In genomic region chr1:24074396-24074795, GRCm38 (mm10) we compare ENCODE assay signal across 12 mouse cellular contexts. TPM values are rescaled to one million over a fixed set of nuclear protein-coding genes. Genes with fewer than 3 reads are reported as not detected.
DNase-seq lines count a peak whose midpoint lies in the region; ATAC-seq lines count a peak whose summit lies in the region.
"Had no signal": no experiment of that assay in that cellular context is flagged by ENCODE, and none has a peak within 500 bp of the region (broad histone marks: within the 10 kb centered on the region; RNA-seq: fewer than 3 reads in every experiment).

No protein-coding gene starts in this region.

- no peaks in the 10 kb centered on the region for H3K9me3 ChIP-seq in hindbrain, embryonic 16.5 days (ENCODE audit: control insufficient read depth, low read length)
- H3K9me3 ChIP-seq: stomach, embryonic 15.5 days had no signal

- H3K27ac ChIP-seq in hindbrain, embryonic 16.5 days (ENCODE audit: low read depth, low read length), result no peak overlapping the region
- H3K27ac ChIP-seq: stomach, embryonic 15.5 days had no signal

- H3K36me3 ChIP-seq in hindbrain, embryonic 16.5 days (ENCODE audit: control insufficient read depth, insufficient read depth, low read length), result no peaks in the 10 kb centered on the region
- H3K36me3 ChIP-seq: stomach, embryonic 15.5 days had no signal

- H3K4me3 ChIP-seq in hindbrain, embryonic 16.5 days (ENCODE audit: low read length), result no peak overlapping the region
- H3K4me3 ChIP-seq: erythroblast, embryonic 14.5 days; stomach, embryonic 15.5 days had no signal

- no peak overlapping the region for H3K4me2 ChIP-seq in hindbrain, embryonic 16.5 days (ENCODE audit: low read length)
- H3K4me2 ChIP-seq: stomach, embryonic 15.5 days had no signal

- ATAC-seq in hindbrain, embryonic 16.5 days, result peak; percentile 84

- H3K27me3 ChIP-seq in hindbrain, embryonic 16.5 days (replicated peaks; ENCODE audit: control insufficient read depth, insufficient read depth, low read length), result no peaks in the 10 kb centered on the region
- H3K27me3 ChIP-seq: stomach, embryonic 15.5 days had no signal

- no peaks in the 10 kb centered on the region for H3K4me1 ChIP-seq in hindbrain, embryonic 16.5 days (ENCODE audit: control insufficient read depth, insufficient read depth, low read depth, low read length)
- H3K4me1 ChIP-seq: stomach, embryonic 15.5 days had no signal

- 30% methylated on average over 2 of the region's 2 CpGs for WGBS in hindbrain, embryonic 16.5 days

- DNase-seq in layer of hippocampus, adult 9-11 months, result peak; percentile 35
- DNase-seq in layer of hippocampus, postnatal 36 days, result no peak
- peak; percentile 23 for DNase-seq in MN1 (ENCODE audit: low spot score)
- DNase-seq in NIH3T3 (ENCODE audit: low read depth), result peak; percentile 82
- no peak for DNase-seq in spleen, postnatal 36 days (ENCODE audit: low spot score in 2 of 2)
- no peak for DNase-seq in urinary bladder, postnatal 25 days (ENCODE audit: low spot score)
- DNase-seq in cerebellum, adult 9-10 months, result no peak
- DNase-seq: heart, postnatal 10 days; kidney, adult 9 months had no signal

- H3K9ac ChIP-seq in hindbrain, embryonic 16.5 days (ENCODE audit: low read depth, low read length), result no peak overlapping the region
- H3K9ac ChIP-seq: stomach, embryonic 15.5 days had no signal

RNA-seq across cellular contexts. Expression of gene Fam135a, which starts 25.7 kb away (rescaled TPM):
- total RNA-seq in layer of hippocampus, postnatal 36 days (2021), result 10 to 100 TPM; 24.9 to 25.4 TPM
- polyA plus RNA-seq in hindbrain, embryonic 16.5 days (2015; fragmentation: Nextera tagmentation; extraction: Ambion mirVana), result 23.3 and 23.9 TPM in 2 replicates
- polyA plus RNA-seq: erythroblast, embryonic 14.5 days had no signal

Comparison
In these comparisons a context has a peak if more than half of its experiments do, and no peak if none do; other contexts are left out.
1. DNase-seq: peak in layer of hippocampus, adult 9-11 months (single experiment), MN1 (single experiment) and NIH3T3 (single experiment); none in layer of hippocampus, postnatal 36 days (0 of 2), spleen, postnatal 36 days (0 of 2), urinary bladder, postnatal 25 days (single experiment) and cerebellum, adult 9-10 months (single experiment).